Mouse (Mus musculus): ENCODE data around the gene Nutf2. TPM values are rescaled to one million over a fixed set of nuclear protein-coding genes. Genes with fewer than 3 reads are reported as not detected.

Gene Nutf2
- polyA plus RNA-seq, 2 experiments, result 83.2 to 139 TPM

DNA sequence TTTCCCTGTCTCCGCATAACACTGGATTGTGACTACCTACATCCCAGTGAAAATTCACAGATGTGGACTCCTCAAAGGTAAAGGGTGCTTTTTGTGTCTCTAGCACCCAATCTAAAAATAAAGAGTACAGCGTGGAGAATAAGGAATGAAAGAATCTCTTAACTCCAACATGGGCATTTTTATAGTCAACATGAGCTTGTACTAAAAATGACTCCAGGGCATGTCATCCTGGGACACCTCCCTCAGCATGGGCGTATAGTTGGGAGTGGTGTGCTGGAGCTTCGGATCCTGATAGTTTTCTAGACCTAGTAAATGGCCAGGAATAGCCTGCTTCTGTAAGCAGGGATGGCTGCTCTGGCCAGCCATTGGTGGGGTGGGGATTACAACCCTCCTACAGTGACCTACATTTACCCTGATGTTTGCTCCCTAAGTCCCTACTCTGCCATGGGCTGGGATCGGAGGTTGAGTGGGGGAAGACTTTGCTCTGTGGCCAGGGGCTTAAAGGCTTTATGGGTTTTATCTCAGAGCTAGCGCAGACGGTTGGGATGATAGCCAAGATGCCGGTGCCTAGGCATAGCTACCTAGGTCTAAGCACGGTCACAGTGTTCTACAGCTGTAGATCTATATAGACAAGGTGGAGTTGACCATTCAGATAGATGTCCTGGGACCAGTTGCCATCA, 37.6 kb downstream of the Nutf2 start:
- Histone ChIP-seq H3K9ac (replicated peaks) (no peak overlapping the region), H3K4me2 (ENCODE audit: low read depth) (no peak overlapping the region), H3K9me3 (ENCODE audit: control insufficient read depth, low read length) (no peaks in the 10 kb centered on the region), H3K4me3 (ENCODE audit: insufficient read depth in 1 of 2, low read depth in 2 of 2, low read length in 2 of 2) (no peak overlapping the region), H3K27me3 (ENCODE audit: control insufficient read depth, insufficient read depth, low read length) (no peaks in the 10 kb centered on the region), H3K36me3 (replicated peaks; ENCODE audit: control insufficient read depth, insufficient read depth, low read depth) (no peaks in the 10 kb centered on the region), H3K27ac (no peak overlapping the region), H3K4me1 (replicated peaks; ENCODE audit: control insufficient read depth in 2 of 2, insufficient read depth in 2 of 2, low read length in 1 of 2) (peaks cover 8 to 12% of the 10 kb centered on the region in 2 experiments)
- DNase-seq (ENCODE audit: low read depth in 3 of 3, low spot score in 3 of 3) (no peak), ATAC-seq (ENCODE audit: insufficient read depth) (no peak)
- TF ChIP-seq EP300 (IDR thresholded peaks at IDR 0.05; ENCODE audit: low read depth) (no peak), CTCF (IDR thresholded peaks at IDR 0.05; ENCODE audit: low read depth) (no peak)
- 72% methylated on average over 9 of the region's 9 CpGs for WGBS (ENCODE audit: insufficient replicate concordance)

DNA sequence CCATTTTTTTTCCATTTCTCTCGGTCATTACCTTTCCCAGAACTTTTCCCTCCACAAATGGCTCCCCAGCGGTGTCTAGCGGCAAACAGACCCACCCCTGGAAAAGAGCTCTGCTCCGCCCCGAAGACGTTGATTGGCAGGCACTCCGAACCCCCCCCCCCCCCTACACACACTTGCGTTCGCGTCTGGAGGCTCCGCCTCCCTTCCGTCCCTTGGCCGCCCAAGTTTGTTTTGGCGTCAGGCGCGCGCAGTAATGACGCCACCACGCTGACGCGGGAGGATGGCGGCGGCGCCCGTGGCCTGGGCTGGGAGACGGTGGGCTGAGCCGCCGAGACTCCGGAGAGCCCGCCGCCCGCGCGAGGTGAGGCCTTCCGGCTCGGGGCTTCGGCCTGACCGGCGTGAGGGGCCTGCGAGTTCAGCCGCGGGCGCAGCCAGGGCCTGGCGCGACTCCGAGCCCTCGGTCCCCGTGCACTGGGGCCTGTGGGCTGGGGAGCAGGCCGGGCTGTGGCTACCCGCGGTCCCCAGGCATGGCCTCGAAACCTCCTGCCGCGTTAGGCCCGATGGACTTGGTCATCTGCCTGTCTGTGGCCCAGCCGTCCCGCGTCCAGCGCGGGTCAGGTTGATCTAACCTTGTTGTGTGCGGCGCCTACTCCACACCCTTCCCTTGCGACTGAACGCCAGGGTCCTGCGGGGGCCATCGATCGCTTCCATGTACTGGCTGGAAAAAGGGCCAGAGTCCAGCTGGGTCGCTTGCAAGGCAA, 40.0 kb downstream of the Nutf2 start, which contains the start of gene Pskh1:
Gene Pskh1, plus strand, starts transcription at position 262 of the 761 bp plus-strand sequence.
- Histone ChIP-seq H3K9me3 (ENCODE audit: control insufficient read depth, low read length) (no peaks in the 10 kb centered on the region), H3K27me3 (ENCODE audit: control insufficient read depth, insufficient read depth, low read length) (no peaks in the 10 kb centered on the region), H3K4me2 (ENCODE audit: low read depth) (peak within 1 kb of the TSS; percentile 85), H3K9ac (replicated peaks) (peak within 1 kb of the TSS; percentile 100), H3K27ac (peak within 1 kb of the TSS; percentile 94), H3K4me1 (replicated peaks; ENCODE audit: control insufficient read depth in 2 of 2, insufficient read depth in 2 of 2, low read length in 1 of 2) (peaks cover 8 to 12% of the 10 kb centered on the region in 2 experiments), H3K4me3 (ENCODE audit: insufficient read depth in 1 of 2, low read depth in 2 of 2, low read length in 2 of 2) (peak within 1 kb of the TSS; percentile 80 to 99), H3K36me3 (replicated peaks; ENCODE audit: control insufficient read depth, insufficient read depth, low read depth) (no peaks in the 10 kb centered on the region)
- DNase-seq (ENCODE audit: low read depth in 3 of 3, low spot score in 3 of 3) (peak; percentile 86 to 89 (median 87)), ATAC-seq (ENCODE audit: insufficient read depth) (peak; percentile 94)
- WGBS (ENCODE audit: insufficient replicate concordance), result under 1% methylated on average over 68 of the region's 68 CpGs
- TF ChIP-seq CTCF (IDR thresholded peaks at IDR 0.05; ENCODE audit: low read depth) (0 out of 2 replicates have a peak, but pooled peaks have one; percentile 17), EP300 (IDR thresholded peaks at IDR 0.05; ENCODE audit: low read depth) (no peak)

DNA sequence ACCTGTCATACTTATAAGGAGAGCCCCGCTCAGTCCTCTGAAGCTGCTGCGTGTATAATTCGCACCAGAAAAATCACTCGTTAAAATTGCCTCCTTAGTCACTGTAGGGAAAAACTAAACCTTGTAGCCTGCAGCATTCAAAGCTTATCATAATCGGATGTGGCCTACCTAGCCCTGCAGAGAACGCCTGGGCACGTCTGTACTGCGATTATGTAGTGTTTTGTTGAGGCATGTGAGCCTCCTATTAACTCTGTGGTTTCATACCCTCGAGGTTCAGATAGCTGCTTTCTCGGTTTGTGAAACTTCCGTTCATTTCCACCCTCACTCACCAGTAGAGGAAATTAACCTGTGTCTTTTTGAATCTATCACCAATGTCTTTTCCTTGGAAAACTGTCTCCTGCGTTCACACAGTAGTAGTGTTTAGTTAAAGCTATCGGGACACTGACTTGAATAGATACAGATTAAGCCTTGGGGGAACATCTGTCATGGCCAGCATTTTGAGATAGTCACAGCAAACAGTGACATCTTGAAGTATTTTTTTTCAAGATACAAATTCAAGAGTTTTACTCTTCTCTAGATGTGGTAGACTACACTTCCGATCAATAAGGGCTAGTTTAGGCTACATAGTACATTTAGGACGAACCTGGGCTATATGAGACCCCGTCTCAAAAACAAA, 40.7 kb downstream of the Nutf2 start:
- no peaks in the 10 kb centered on the region for H3K9me3 ChIP-seq (ENCODE audit: control insufficient read depth, low read length)
- peak overlapping the region; percentile 100 for H3K9ac ChIP-seq (replicated peaks)
- H3K27ac ChIP-seq, result peak overlapping the region; percentile 94
- peak overlapping the region; percentile 85 for H3K4me2 ChIP-seq (ENCODE audit: low read depth)
- 10% methylated on average over 16 of the region's 16 CpGs for WGBS (ENCODE audit: insufficient replicate concordance)
- no peaks in the 10 kb centered on the region for H3K36me3 ChIP-seq (replicated peaks; ENCODE audit: control insufficient read depth, insufficient read depth, low read depth)
- peaks cover 8 to 12% of the 10 kb centered on the region in 2 experiments for H3K4me1 ChIP-seq (replicated peaks; ENCODE audit: control insufficient read depth in 2 of 2, insufficient read depth in 2 of 2, low read length in 1 of 2)
- peak overlapping the region; percentile 80 to 99 for H3K4me3 ChIP-seq (ENCODE audit: insufficient read depth in 1 of 2, low read depth in 2 of 2, low read length in 2 of 2)
- H3K27me3 ChIP-seq (ENCODE audit: control insufficient read depth, insufficient read depth, low read length), result no peaks in the 10 kb centered on the region
- DNase-seq (ENCODE audit: low read depth in 3 of 3, low spot score in 3 of 3) (peak; percentile 41 to 53 (median 42)), ATAC-seq (ENCODE audit: insufficient read depth) (peak; percentile 58)
- TF ChIP-seq CTCF (IDR thresholded peaks at IDR 0.05; ENCODE audit: low read depth) (no peak), EP300 (IDR thresholded peaks at IDR 0.05; ENCODE audit: low read depth) (peak; percentile 41)

DNA sequence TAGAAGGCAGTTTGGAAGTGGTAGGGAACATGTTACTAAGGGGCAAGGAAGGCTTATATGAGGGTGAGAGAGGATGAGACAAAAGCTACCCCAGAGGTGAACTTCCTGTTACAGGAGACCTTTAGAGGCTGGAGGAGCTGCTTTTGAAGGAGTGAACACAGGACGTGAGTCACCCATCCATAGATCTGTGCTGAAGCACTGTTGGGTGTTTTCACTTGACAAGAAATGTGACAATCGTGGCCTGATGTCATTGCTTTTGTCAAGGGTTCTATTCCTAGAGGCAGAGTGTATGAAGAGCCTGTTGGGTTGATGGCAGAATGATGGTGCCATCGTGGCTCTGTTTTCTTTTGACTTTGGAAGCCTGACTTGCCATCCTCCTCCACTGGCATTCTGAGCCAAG, 59.0 kb downstream of the Nutf2 start:
- 57% methylated on average over 3 of the region's 3 CpGs for whole genome bisulfite sequencing (ENCODE audit: insufficient replicate concordance)
- Histone ChIP-seq H3K27ac (no peak overlapping the region), H3K4me1 (replicated peaks; ENCODE audit: control insufficient read depth in 2 of 2, insufficient read depth in 2 of 2, low read length in 1 of 2) (no peaks in the 10 kb centered on the region), H3K9ac (replicated peaks) (no peak overlapping the region), H3K27me3 (ENCODE audit: control insufficient read depth, insufficient read depth, low read length) (no peaks in the 10 kb centered on the region), H3K36me3 (replicated peaks; ENCODE audit: control insufficient read depth, insufficient read depth, low read depth) (0 out of 2 replicates have a peak, but pooled peaks cover 5% of the 10 kb centered on the region), H3K4me3 (ENCODE audit: insufficient read depth in 1 of 2, low read depth in 2 of 2, low read length in 2 of 2) (no peak overlapping the region), H3K9me3 (ENCODE audit: control insufficient read depth, low read length) (no peaks in the 10 kb centered on the region), H3K4me2 (ENCODE audit: low read depth) (no peak overlapping the region)
- ATAC-seq (ENCODE audit: insufficient read depth) (no peak), DNase-seq (ENCODE audit: low read depth in 3 of 3, low spot score in 3 of 3) (no peak)
- TF ChIP-seq EP300 (IDR thresholded peaks at IDR 0.05; ENCODE audit: low read depth), result no peak
- no peak for TF ChIP-seq CTCF (IDR thresholded peaks at IDR 0.05; ENCODE audit: low read depth)

Data from liver, embryonic 14.5 days (tissue).